Mouse (Mus musculus): Measurements from ENCODE around the gene Ehbp1. TPM values are rescaled to one million over a fixed set of nuclear protein-coding genes. Genes with fewer than 3 reads are reported as not detected.

The Ehbp1 gene
- polyA plus RNA-seq, 1 experiment from 2014 or later = 9.6 TPM

DNA sequence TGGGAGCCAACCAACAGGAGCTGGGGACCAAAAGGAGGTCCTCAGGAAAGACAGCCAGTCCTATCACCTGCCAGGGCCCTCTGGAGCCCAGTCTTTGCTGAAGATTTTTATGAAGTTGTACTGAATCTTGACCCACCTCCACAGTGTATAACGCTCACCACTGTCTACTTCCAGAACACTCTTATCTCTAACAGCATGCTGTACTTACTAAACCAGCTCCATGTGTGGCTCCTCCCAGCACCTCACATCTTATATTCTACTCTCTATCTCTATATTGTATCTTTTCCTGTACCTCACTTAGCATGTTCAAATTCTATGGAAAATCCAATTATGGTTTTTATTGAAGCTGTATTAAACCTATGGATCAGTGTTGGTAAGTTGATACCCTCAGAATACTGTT is 163.5 kb downstream of the Ehbp1 start:
- Histone ChIP-seq H3K4me1 (replicated peaks) (no peaks in the 10 kb centered on the region), H3K9me3 (no peaks in the 10 kb centered on the region), H3K36me3 (no peaks in the 10 kb centered on the region), H3K4me3 (no peak overlapping the region), H3K27ac (no peak overlapping the region), H3K27me3 (ENCODE audit: insufficient read depth, poor library complexity, severe bottlenecking) (no peaks in the 10 kb centered on the region)
- no peak for DNase-seq (ENCODE audit: low spot score)
- WGBS = 90% methylated on average over 1 of the region's 1 CpGs

DNA sequence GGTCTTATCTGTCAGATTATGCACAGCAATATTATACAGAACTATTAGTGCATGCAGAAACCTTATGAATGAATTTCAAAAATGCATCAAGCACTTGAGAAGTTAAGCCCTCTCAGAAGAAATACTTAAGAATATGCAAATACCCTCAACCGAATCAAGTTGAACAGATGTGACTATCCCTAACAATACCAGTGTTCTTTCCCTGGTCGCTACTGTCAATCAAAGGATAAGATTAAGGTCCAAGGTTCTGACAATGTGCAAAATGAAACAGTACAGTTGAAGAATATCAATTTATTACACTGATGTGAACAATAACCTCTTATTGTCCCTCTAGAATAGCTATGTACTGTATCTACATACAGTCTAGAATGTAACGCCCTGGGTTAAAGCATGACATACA is 167.8 kb downstream of the Ehbp1 start:
- Histone ChIP-seq H3K4me3 (no peak overlapping the region), H3K4me1 (replicated peaks) (no peaks in the 10 kb centered on the region), H3K27me3 (ENCODE audit: insufficient read depth, poor library complexity, severe bottlenecking) (no peaks in the 10 kb centered on the region), H3K27ac (no peak overlapping the region), H3K9me3 (no peaks in the 10 kb centered on the region), H3K36me3 (peaks cover 15% of the 10 kb centered on the region)
- WGBS = 82% methylated on average over 3 of the region's 3 CpGs
- DNase-seq (ENCODE audit: low spot score) = no peak

DNA sequence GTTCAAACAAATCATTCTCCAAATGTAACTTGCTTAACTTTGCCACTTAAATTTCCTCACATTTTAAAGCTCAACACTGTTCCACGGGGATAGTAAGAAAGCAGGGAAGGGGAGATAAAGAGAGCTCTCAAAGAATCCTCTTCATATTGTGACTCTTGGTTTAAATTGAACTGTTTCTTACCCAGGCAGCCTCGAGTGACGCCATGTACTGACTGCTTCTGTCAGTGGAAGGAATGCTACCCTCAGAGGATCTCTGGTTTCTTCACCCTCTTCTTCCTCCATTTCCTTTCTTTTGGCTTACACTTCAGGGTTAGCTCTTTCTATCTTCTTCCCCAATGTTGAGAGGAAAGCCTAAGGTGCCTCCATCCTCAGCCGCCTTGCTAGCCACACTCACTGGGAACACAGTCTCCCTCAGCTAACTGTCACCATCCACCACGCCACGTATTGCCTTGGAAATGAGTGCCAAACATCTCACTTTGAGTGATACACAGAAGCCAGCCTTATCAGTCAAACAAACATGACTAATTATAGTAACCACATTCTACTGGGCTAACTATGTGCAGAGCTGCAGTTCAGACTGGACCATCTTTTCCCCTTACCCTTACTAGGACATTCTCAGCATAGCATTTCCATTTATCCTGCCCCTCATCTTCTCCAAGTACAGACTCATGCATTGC is 171.0 kb downstream of the Ehbp1 start:
- Histone ChIP-seq H3K4me3 (no peak overlapping the region), H3K4me1 (replicated peaks) (no peaks in the 10 kb centered on the region), H3K36me3 (peaks cover 22% of the 10 kb centered on the region), H3K27me3 (ENCODE audit: insufficient read depth, poor library complexity, severe bottlenecking) (no peaks in the 10 kb centered on the region), H3K9me3 (no peaks in the 10 kb centered on the region), H3K27ac (no peak overlapping the region)
- 96% methylated on average over 6 of the region's 6 CpGs for WGBS
- DNase-seq (ENCODE audit: low spot score) = no peak

DNA sequence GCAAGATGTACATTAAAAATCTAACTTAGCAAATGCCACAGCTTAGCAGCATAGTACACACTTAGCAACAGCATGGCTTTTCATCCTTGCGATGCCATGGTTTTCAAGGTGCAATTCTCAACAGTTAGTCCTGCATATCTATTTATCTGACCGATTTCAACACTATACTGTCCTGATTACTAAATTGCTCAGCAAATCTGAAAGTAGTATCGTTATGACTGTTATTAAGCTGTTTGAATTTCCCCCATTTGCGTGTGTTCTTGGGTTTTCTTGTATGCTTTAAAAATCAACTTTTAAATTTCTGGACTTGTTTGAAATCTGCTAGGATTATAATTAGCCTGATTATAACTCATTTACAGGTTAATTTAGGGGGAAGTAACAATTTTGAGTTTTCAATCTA is 184.2 kb downstream of the Ehbp1 start:
- no peaks in the 10 kb centered on the region for H3K9me3 ChIP-seq

DNA sequence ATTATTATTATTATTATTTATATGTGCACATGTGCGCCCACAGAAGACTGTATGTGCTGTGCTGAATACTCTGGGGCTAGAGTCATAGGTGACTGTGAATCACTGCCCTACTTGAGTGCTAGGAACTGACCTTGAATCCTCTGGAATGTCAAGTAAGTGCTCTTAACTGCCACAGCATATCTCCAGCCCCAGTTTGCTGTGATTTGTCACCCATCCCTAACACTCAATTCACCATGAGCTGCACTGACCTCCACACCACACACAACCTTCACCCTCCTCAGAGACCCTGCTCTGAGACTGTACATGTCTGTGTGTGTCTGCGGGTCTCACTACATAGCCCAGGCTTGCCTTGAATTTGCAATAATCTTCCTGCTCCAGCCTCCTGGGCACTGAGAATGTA is 185.9 kb downstream of the Ehbp1 start:
- H3K4me3 ChIP-seq = no peak overlapping the region
- H3K27me3 ChIP-seq (ENCODE audit: insufficient read depth, poor library complexity, severe bottlenecking) = no peaks in the 10 kb centered on the region
- WGBS = 96% methylated on average over 2 of the region's 2 CpGs
- H3K27ac ChIP-seq = no peak overlapping the region
- DNase-seq (ENCODE audit: low spot score) = no peak
- no peaks in the 10 kb centered on the region for H3K9me3 ChIP-seq
- H3K36me3 ChIP-seq = no peaks in the 10 kb centered on the region
- no peaks in the 10 kb centered on the region for H3K4me1 ChIP-seq (replicated peaks)

More for the DNA sequence above, 184.2 kb downstream of the Ehbp1 start:
- WGBS = 97% methylated on average over 4 of the region's 4 CpGs
- no peaks in the 10 kb centered on the region for H3K27me3 ChIP-seq (ENCODE audit: insufficient read depth, poor library complexity, severe bottlenecking)
- H3K4me1 ChIP-seq (replicated peaks) = no peaks in the 10 kb centered on the region
- DNase-seq (ENCODE audit: low spot score) = no peak
- no peak overlapping the region for H3K4me3 ChIP-seq
- H3K36me3 ChIP-seq = no peaks in the 10 kb centered on the region
- H3K27ac ChIP-seq = no peak overlapping the region

DNA sequence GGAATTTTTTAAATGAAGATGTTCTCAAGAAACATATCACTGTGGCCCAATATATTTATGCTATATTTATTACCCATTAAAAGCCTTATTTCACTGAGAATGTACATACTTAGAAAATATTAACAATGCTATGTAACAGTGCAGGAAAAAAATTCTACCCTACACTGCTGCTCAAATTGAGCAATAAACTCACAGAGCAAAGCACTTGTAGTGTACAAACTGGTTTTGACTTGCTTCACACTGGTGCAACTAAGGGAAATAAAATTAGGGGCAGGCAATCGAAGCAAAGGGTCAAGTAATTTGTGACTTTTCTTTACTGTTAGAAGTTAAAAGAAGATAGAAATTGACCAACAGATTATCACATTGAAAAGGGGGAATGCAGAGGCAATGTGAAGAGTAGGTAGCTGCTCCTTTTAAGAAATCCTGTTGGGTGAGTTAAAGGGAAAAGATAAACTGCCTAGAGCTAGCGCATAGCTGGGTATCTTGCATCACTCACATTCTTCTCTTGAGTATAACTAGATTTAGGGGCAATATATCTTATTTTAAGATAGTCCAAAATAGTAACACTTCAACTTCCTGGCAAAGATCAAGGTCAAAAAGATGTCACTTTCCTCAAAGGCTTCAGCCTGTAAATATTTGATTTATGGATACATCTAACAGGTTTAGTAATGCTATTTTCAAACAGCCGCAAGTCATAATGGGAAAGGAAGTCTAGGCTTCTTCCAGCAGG is 186.6 kb downstream of the Ehbp1 start:
- H3K36me3 ChIP-seq = no peaks in the 10 kb centered on the region
- H3K4me3 ChIP-seq = no peak overlapping the region
- DNase-seq (ENCODE audit: low spot score) = no peak
- no peaks in the 10 kb centered on the region for H3K4me1 ChIP-seq (replicated peaks)
- H3K9me3 ChIP-seq = no peaks in the 10 kb centered on the region
- H3K27ac ChIP-seq = no peak overlapping the region
- H3K27me3 ChIP-seq (ENCODE audit: insufficient read depth, poor library complexity, severe bottlenecking) = no peaks in the 10 kb centered on the region
- 91% methylated on average over 3 of the region's 3 CpGs for WGBS

DNA sequence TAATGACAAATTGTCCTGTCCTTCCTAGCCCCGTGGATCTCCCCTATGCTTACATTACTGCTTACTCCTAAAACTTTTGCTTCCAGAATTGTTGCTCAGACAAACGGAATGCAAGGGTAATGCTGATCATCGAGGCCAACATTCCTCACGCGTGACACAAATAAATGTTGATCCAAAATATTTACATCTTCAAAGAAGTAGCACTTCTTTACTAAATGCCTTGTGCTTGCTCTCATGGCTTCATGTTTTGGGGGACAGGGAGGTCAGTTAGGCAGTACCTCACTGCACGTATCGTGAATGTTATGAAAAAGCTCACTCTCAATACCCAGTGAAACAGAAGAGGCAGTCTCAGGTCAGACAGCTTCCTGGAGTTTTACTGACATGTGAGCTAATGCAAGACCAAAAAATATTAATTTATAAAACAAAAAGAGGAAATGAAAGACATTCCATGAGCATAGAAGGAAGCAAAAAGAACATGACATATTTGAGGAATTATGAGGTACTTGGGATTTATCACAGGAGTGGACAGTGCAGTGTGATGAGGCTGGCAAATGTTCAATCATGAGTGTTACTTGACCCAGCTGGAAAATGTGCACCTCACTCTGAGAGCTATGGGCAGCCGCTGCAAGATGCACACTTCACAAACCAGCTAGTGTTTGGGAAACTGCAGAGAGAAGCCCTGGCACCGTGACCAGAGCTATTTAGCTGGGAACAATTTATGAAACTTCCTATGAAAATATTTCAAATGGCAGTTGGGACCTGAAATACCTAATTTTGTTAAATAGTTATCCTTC is 187.4 kb downstream of the Ehbp1 start:
- Histone ChIP-seq H3K27me3 (ENCODE audit: insufficient read depth, poor library complexity, severe bottlenecking) (no peaks in the 10 kb centered on the region), H3K4me3 (no peak overlapping the region), H3K9me3 (no peaks in the 10 kb centered on the region), H3K4me1 (replicated peaks) (no peaks in the 10 kb centered on the region), H3K27ac (no peak overlapping the region), H3K36me3 (no peaks in the 10 kb centered on the region)
- 86% methylated on average over 9 of the region's 9 CpGs for WGBS
- no peak for DNase-seq (ENCODE audit: low spot score)

DNA sequence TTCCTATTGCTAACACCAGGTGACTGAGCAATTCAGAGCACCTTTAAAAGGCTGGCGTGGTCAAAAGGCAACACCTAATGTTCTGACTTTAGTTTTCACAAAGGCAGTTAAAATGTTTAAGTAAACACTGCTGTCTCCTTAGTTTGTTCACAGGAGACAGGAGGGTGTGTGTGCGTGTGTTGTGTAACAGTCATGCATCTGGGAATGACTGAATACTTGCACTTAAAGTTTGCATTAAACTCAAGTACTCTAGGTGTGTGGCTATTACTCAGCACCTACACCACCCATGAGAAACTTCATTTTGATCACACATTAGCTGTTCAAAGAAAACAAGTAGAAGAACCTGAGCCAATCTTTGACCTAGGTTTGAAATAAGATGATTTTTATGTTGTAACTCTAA is 201.4 kb downstream of the Ehbp1 start:
- Histone ChIP-seq H3K27me3 (ENCODE audit: insufficient read depth, poor library complexity, severe bottlenecking) (no peaks in the 10 kb centered on the region), H3K27ac (no peak overlapping the region), H3K36me3 (0 out of 2 replicates have a peak, but pooled peaks cover under 1% of the 10 kb centered on the region), H3K9me3 (no peaks in the 10 kb centered on the region), H3K4me1 (replicated peaks) (no peaks in the 10 kb centered on the region), H3K4me3 (no peak overlapping the region)
- DNase-seq (ENCODE audit: low spot score) = no peak
- 84% methylated on average over 2 of the region's 2 CpGs for WGBS

DNA sequence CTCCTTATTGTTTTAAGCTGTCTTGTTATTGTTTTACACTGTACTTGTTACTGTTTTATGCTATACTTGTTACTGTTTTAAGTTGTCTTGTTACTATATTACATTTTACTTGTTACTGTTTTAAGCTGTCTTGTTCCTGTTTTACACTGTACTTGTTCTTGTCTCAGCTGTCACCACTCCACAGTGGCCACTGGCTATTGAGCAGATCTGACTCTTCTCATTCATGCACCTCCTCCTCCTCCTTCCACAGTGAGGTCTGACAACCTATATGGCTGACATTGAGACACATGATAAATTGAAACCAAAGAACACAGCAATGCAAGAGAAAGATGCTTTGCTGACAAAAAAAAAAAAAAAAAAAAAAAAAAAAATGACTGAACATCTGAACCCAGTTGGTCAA is 203.6 kb downstream of the Ehbp1 start:
- Histone ChIP-seq H3K36me3 (no peaks in the 10 kb centered on the region), H3K9me3 (no peaks in the 10 kb centered on the region)
- no peak for DNase-seq (ENCODE audit: low spot score)

DNA sequence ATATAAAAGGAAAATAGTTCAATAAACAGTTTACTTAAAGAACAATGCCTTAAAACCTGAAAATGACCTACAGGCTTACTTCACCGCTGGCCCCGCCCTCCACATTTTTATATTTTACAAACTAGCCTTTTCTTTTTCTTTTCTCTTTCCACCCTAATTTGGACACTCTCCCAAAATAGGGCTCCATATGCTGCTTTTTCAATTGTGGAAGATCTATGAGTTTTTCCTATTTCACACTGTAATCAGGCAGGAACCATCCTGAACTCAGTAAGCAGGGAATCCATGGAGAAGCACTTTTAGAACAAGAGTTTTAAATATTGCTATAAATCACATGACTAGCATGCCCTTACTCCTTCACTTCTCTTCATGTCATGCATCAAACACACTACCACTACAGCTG is 216.9 kb downstream of the Ehbp1 start:
- Histone ChIP-seq H3K4me3 (no peak overlapping the region), H3K36me3 (0 out of 2 replicates have a peak, but pooled peaks cover 2% of the 10 kb centered on the region), H3K9me3 (no peaks in the 10 kb centered on the region), H3K27me3 (ENCODE audit: insufficient read depth, poor library complexity, severe bottlenecking) (no peaks in the 10 kb centered on the region), H3K4me1 (replicated peaks) (no peaks in the 10 kb centered on the region), H3K27ac (no peak overlapping the region)
- no peak for DNase-seq (ENCODE audit: low spot score)
- WGBS = 97% methylated on average over 2 of the region's 2 CpGs

More for the DNA sequence above, 203.6 kb downstream of the Ehbp1 start:
- Histone ChIP-seq H3K4me3 (no peak overlapping the region), H3K27ac (no peak overlapping the region), H3K27me3 (ENCODE audit: insufficient read depth, poor library complexity, severe bottlenecking) (no peaks in the 10 kb centered on the region), H3K4me1 (replicated peaks) (no peaks in the 10 kb centered on the region)

DNA sequence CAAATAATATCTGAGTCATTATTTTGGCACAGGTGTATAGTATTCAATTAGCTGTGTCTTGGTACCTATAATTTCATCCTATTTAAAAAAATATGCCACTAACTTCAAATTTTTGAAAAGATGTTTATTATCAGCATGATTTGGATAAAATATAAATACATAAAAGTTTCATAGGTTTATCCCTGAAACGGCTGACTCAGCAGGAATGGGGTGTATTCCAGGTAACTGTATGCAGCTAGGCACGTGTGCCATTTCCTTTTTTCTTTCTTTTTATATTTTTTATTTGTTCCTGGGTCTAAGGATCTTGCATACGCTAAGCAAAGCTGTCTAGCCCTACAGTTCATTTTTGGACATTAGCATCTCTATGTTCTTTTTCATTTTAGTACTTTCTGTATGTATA is 223.2 kb downstream of the Ehbp1 start:
- Histone ChIP-seq H3K4me1 (replicated peaks) (no peaks in the 10 kb centered on the region), H3K9me3 (no peaks in the 10 kb centered on the region), H3K4me3 (no peak overlapping the region), H3K36me3 (0 out of 2 replicates have a peak, but pooled peaks cover 2% of the 10 kb centered on the region), H3K27me3 (ENCODE audit: insufficient read depth, poor library complexity, severe bottlenecking) (no peaks in the 10 kb centered on the region), H3K27ac (no peak overlapping the region)
- DNase-seq (ENCODE audit: low spot score) = no peak
- WGBS = 92% methylated on average over 3 of the region's 3 CpGs

DNA sequence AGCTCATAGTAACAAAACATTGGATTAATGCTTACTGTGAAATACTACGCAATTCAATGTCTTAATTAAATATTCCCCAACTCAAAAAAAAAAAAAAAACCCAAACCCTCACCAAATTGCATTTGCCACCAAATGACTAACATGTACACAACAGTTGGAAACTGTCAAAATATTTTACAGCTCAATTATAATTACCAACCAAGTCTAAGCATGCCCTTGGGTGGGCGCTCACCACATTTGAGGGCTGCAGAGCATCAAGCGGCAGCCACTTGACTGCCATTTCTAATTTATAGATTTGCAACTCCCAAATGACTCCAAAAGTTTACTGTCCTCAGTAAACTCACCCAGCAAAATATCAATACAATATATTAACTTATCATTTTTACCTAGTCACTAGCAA is 229.9 kb downstream of the Ehbp1 start:
- H3K4me1 ChIP-seq (replicated peaks) = no peaks in the 10 kb centered on the region
- no peaks in the 10 kb centered on the region for H3K9me3 ChIP-seq
- 97% methylated on average over 3 of the region's 3 CpGs for WGBS
- no peaks in the 10 kb centered on the region for H3K36me3 ChIP-seq
- no peak for DNase-seq (ENCODE audit: low spot score)
- no peak overlapping the region for H3K4me3 ChIP-seq
- H3K27me3 ChIP-seq (ENCODE audit: insufficient read depth, poor library complexity, severe bottlenecking) = no peaks in the 10 kb centered on the region
- no peak overlapping the region for H3K27ac ChIP-seq

DNA sequence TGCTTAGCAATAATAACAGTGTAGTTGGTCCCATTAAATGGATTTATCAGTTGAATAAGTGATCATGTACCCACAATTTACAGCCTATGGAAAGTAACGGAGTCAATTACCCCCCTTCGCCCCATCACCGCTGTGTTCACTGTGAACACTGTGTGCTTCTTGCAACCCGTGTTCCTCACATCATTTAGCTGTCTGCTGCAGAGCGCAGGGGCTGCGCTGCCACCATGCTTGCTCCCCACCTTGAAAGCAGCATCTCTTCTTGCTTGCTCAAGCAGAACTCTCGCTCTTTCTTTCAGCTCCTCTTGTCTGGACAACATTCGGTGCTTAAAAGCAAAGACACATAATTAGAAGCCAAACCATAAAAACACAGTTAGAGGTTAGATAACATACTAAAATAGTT is 252.7 kb downstream of the Ehbp1 start:
- 71% methylated on average over 8 of the region's 8 CpGs for WGBS
- Histone ChIP-seq H3K27ac (no peak overlapping the region), H3K4me3 (no peak overlapping the region), H3K4me1 (replicated peaks) (no peaks in the 10 kb centered on the region), H3K27me3 (ENCODE audit: insufficient read depth, poor library complexity, severe bottlenecking) (no peaks in the 10 kb centered on the region), H3K9me3 (no peaks in the 10 kb centered on the region), H3K36me3 (no peaks in the 10 kb centered on the region)
- no peak for DNase-seq (ENCODE audit: low spot score)

Measured in hindbrain, embryonic 10.5 days (tissue).